Mouse (Mus musculus) lung, embryonic 14.5 days (tissue): ENCODE measurements at regions not wholly inside any gene's neighbourhood (a gene's known extent, or its start where the extent isn't known, plus 50 kb on each side); places are given as distances from the start of the nearest gene placed in this dataset.

Source experiments
- ATAC-seq: fragments of 200-750 bp; cut with Nextera tagmentation; 2 replicates; pipeline ENCODE4 v1.8.0; 2017; ENCODE audit warnings: mild to moderate bottlenecking, moderate TSS enrichment, moderate library complexity; ENCODE audit not compliant: insufficient read depth
- DNase-seq: peaks from one replicate; pipeline ENCODE4 v3.0.0-alpha.2; 2015
- H3K27ac ChIP-seq: fragments of 300-500 bp; sonication (generic); 2 replicates; pipeline ENCODE4 v1.5.1; 2014; ENCODE audit warnings: low read depth, mild to moderate bottlenecking, moderate library complexity
- H3K27me3 ChIP-seq: fragments of 300-500 bp; sonication (generic); 2 replicates; pipeline ENCODE4 v1.6.1; 2014; ENCODE audit warnings: low read length, control low read depth; ENCODE audit not compliant: insufficient read depth
- H3K36me3 ChIP-seq: fragments of 300-500 bp; sonication (generic); 2 replicates; pipeline ENCODE4 v1.6.1; 2014; ENCODE audit warnings: control low read depth; ENCODE audit not compliant: insufficient read depth
- H3K4me1 ChIP-seq: fragments of 300-500 bp; sonication (generic); 2 replicates; pipeline ENCODE4 v1.6.1; 2014; ENCODE audit warnings: antibody characterized with exemption, control low read depth; ENCODE audit not compliant: insufficient read depth
- H3K4me2 ChIP-seq: fragments of 300-500 bp; sonication (generic); 2 replicates; pipeline ENCODE4 v1.6.1; 2014; ENCODE audit warnings: mild to moderate bottlenecking
- H3K4me3 ChIP-seq: fragments of 300-500 bp; sonication (generic); 2 replicates; pipeline ENCODE4 v1.5.1; 2014; ENCODE audit warnings: low read depth, low read length
- H3K9ac ChIP-seq: fragments of 300-500 bp; sonication (generic); 2 replicates; pipeline ENCODE4 v1.6.1; 2014
- H3K9me3 ChIP-seq: fragments of 300-500 bp; sonication (generic); 2 replicates; pipeline ENCODE4 v1.6.1; 2016; ENCODE audit warnings: low read depth, low read length, control low read depth
- CTCF ChIP-seq: IDR thresholded peaks from 2 replicates; pipeline ENCODE4 v1.5.1; 2016; ENCODE audit warnings: antibody characterized with exemption, low read depth
- WGBS: fragments of 180-500 bp; shearing (Covaris S2); extraction: QIAGEN DNeasy Blood & Tissue Kit; methylation state at CpG from one replicate; pipeline ENCODE4 v1.1.7; 2014; 5-methylcytosine and 5-hydroxymethylcytosine counted together

DNA sequence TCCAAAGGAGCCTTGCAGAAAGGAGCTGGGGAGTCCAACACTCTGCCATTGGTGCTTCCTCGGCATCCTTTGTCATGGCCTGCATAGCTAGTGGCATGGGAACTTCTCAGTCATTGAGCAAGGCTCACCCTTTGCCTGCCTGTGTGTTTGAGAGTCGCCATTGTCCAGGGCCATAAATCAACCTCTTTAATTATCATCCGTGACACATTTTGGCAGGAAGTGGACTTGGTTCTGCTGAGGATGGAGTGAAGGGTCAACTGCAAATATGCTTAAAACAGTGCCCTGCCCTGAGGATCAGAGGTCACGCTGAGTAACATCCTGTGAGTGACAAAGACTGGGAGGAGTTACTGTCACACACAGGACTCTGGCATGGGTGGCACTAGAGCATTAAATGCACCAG lies 151.2 kb downstream of the Chst1 start:
- WGBS, result 24% methylated on average over 4 of the region's 4 CpGs
- H3K4me2 ChIP-seq, result no peak overlapping the region
- no peaks in the 10 kb centered on the region for H3K27me3 ChIP-seq
- H3K27ac ChIP-seq, result no peak overlapping the region; the same call in 1 of the 2 replicates
- ATAC-seq, result peak; percentile 62; the same call in 1 of the 2 replicates
- DNase-seq, result peak; percentile 49
- no peaks in the 10 kb centered on the region for H3K4me1 ChIP-seq
- no peak for TF ChIP-seq CTCF
- no peaks in the 10 kb centered on the region for H3K9me3 ChIP-seq
- H3K36me3 ChIP-seq, result no peaks in the 10 kb centered on the region
- H3K9ac ChIP-seq, result no peak overlapping the region
- no peak overlapping the region for H3K4me3 ChIP-seq

DNA sequence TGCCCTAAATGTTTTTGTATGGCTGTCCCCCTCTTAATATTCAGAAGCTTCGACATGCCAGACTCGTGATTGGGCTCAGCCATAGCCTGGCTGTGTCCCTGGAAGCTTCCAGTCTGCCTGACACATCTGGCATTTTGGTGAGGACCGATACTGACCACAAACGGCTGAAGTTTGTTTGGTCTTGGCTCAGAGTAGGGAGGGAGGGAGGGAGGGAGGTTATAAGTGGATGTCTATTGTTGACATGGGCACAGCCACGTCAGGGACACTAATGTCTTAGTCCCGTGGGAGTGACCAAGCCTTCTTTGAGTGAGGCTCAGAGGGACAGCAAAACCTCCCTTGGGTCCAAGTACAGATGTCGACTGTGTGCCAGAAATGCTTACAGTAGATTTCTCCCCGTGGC lies 151.7 kb downstream of the Chst1 start:
- Histone ChIP-seq H3K9ac (no peak overlapping the region), H3K27me3 (no peaks in the 10 kb centered on the region), H3K27ac (no peak overlapping the region), H3K4me3 (no peak overlapping the region), H3K9me3 (no peaks in the 10 kb centered on the region), H3K4me2 (no peak overlapping the region), H3K36me3 (no peaks in the 10 kb centered on the region), H3K4me1 (no peaks in the 10 kb centered on the region)
- DNase-seq, result peak; percentile 24
- ATAC-seq, result peak; percentile 55; the same call in 1 of the 2 replicates
- no peak for TF ChIP-seq CTCF
- WGBS, result 22% methylated on average over 8 of the region's 8 CpGs

DNA sequence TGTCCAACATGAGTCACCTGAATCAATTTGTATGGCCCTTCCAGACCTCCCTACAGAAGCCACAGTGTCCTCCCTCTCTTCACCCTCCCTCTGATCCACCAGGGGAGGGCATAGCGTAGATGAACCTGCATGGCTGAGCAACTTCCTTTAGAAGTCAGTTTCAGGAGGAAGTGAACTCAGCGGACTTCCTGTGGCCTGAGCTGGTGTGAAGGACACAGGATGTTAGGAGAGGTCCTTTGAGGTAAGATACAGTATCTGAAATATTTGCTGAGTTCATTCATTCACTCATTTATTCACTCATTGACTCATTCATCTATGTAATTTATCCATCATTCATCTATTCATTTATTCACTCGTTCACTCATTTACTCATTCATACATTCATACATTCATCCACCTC lies 152.6 kb downstream of the Chst1 start:
- H3K4me3 ChIP-seq, result no peak overlapping the region
- 84% methylated on average over 3 of the region's 3 CpGs for WGBS
- DNase-seq, result no peak
- no peak for TF ChIP-seq CTCF
- H3K36me3 ChIP-seq, result no peaks in the 10 kb centered on the region
- no peak overlapping the region for H3K27ac ChIP-seq
- no peaks in the 10 kb centered on the region for H3K4me1 ChIP-seq
- H3K9me3 ChIP-seq, result no peaks in the 10 kb centered on the region
- H3K4me2 ChIP-seq, result no peak overlapping the region
- no peak for ATAC-seq
- no peak overlapping the region for H3K9ac ChIP-seq
- no peaks in the 10 kb centered on the region for H3K27me3 ChIP-seq

DNA sequence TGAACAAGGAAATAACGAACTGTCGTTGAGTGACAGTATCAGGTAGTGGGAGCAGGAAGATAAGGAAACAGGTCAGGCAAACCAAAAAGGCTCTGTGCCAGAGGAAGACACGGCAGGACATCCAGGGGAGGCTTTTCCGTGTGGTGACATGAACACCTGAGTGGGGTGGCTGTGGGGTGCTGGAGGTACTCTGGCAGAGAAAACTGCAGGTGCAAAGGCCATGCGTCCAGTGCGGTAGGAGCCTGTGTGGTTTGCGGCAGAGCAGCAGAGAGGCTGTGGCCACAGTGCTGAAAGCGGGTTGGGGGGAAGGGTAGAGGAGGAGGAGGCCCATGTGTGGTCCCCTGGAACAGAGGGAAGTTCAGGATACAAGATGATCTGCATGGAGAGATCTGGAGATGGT lies 153.3 kb downstream of the Chst1 start:
- no peak overlapping the region for H3K4me2 ChIP-seq
- ATAC-seq (no peak), DNase-seq (no peak)
- no peak for TF ChIP-seq CTCF
- H3K27ac ChIP-seq, result no peak overlapping the region
- no peaks in the 10 kb centered on the region for H3K9me3 ChIP-seq
- no peaks in the 10 kb centered on the region for H3K27me3 ChIP-seq
- no peaks in the 10 kb centered on the region for H3K36me3 ChIP-seq
- H3K9ac ChIP-seq, result no peak overlapping the region
- no peak overlapping the region for H3K4me3 ChIP-seq
- no peaks in the 10 kb centered on the region for H3K4me1 ChIP-seq
- WGBS, result 76% methylated on average over 8 of the region's 8 CpGs

DNA sequence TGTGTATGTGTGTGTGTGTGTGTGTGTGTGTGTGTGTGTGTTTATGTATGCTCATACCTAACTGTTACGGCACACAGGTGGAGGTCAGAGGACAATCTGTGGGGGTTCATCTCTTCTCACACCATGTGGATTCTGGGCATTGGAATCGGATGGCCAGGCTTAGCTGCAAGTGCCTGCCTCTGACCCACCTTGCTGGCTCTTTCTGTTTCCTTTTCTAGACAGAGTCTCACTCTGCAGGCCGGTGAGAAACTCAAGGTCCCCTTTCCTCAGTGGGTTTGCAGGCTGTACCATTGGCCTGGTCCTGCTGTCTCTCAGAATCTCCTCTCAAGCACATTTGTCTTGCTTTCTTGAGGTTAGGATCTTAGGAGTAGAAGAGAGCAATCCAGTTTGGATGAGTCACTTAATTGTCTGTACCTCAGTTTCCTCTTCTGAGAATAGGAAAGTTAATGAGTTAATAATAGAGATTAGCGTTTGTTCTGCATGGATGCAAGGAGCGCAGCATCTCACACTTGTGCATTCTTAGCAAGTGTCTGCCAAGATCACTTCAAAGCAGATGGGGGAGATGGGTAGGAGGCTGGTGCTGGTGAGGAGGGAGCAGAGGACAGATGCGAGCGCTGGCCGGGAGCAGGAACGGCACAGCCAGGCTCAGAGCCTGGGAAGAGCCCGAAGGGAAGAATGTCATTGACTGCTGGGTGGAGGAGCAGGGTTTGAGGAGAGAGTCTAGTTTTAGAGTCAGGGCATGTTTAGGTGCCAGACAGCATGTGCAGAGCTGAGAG lies 155.2 kb downstream of the Chst1 start:
- H3K27ac ChIP-seq, result no peak overlapping the region
- H3K27me3 ChIP-seq, result no peaks in the 10 kb centered on the region
- DNase-seq (no peak), ATAC-seq (no peak)
- no peak for TF ChIP-seq CTCF
- H3K4me1 ChIP-seq, result no peaks in the 10 kb centered on the region
- H3K4me2 ChIP-seq, result no peak overlapping the region
- 63% methylated on average over 10 of the region's 10 CpGs for WGBS
- no peaks in the 10 kb centered on the region for H3K36me3 ChIP-seq
- H3K9me3 ChIP-seq, result no peaks in the 10 kb centered on the region
- no peak overlapping the region for H3K9ac ChIP-seq
- no peak overlapping the region for H3K4me3 ChIP-seq

DNA sequence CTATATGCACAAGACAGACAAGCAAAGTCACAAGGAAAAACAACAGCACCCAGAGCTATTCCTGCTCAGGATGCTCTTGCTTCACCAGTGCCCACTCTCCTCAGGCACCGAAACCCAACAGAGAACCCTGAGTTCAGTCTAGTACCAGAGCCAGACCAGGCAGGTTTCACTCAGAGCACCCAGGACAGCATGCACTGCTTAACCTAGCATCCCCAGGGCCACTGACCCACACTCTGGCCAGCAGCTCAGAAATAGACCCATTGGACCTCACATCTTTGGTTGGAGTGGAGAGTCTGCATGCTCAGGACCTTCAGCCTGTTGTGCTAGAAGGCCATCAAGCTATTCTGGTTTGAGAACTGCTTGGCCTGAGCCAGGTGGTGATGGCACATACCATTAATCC lies 157.0 kb downstream of the Chst1 start:
- ATAC-seq (no peak), DNase-seq (no peak)
- Histone ChIP-seq H3K9me3 (no peaks in the 10 kb centered on the region), H3K27ac (no peak overlapping the region), H3K4me1 (no peaks in the 10 kb centered on the region), H3K4me2 (no peak overlapping the region), H3K27me3 (no peaks in the 10 kb centered on the region), H3K4me3 (no peak overlapping the region), H3K9ac (no peak overlapping the region), H3K36me3 (no peaks in the 10 kb centered on the region)
- no peak for TF ChIP-seq CTCF
- WGBS, result 100% methylated on average over 1 of the region's 1 CpGs

- no peaks in the 10 kb centered on the region for H3K27me3 ChIP-seq
- ATAC-seq (no peak), DNase-seq (no peak)
- TF ChIP-seq CTCF, result no peak
- H3K36me3 ChIP-seq, result no peaks in the 10 kb centered on the region
- H3K4me2 ChIP-seq, result no peak overlapping the region
- no peaks in the 10 kb centered on the region for H3K4me1 ChIP-seq
- no peak overlapping the region for H3K27ac ChIP-seq
- no peak overlapping the region for H3K4me3 ChIP-seq
- H3K9ac ChIP-seq, result no peak overlapping the region
- 36% methylated on average over 3 of the region's 3 CpGs for WGBS
- no peaks in the 10 kb centered on the region for H3K9me3 ChIP-seq
These were observed 156.1 kb upstream of the Syt13 start for GRCm38 (mm10) chr2:92758775-92759174.
